Mouse (Mus musculus): ENCODE results near the gene Ppp6r3. TPM values are rescaled to one million over a fixed set of nuclear protein-coding genes. Genes with fewer than 3 reads are reported as not detected.

The Ppp6r3 gene
- polyA plus RNA-seq, 1 experiment from 2014 or later: 70.7 TPM

DNA sequence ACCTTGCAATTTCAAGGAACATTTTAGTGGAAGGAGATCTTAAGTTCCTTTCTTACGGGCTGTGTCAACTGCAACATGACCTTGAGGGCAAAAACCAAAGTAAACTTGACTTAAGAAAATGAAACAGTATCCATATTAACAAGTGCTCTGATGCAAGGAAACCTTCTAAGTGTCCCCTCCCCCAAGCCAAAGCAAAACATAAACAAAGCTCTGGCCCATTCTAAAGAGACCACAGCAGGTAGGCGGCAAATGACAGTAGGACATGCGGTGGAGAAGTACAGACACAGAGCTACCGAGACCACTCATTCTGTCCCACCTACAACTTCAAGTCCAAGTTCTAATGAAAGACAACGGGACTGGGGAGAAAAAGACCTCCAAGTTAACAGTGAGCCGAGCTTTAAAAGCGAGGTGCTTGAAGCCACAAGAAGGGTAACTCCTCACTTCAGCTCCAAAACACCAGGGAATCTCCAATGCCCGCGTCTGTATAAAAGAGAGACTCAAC lies 905 bp downstream of the Ppp6r3 start:
- Histone ChIP-seq H3K36me3 (no peaks in the 10 kb centered on the region; the same call in 1 of the 2 replicates), H3K9ac (peak overlapping the region; percentile 89), H3K4me3 (peak overlapping the region; percentile 94), H3K4me2 (replicated peaks) (peak overlapping the region; percentile 79), H3K9me3 (no peaks in the 10 kb centered on the region), H3K4me1 (peaks cover 16% of the 10 kb centered on the region), H3K27ac (peak overlapping the region; percentile 96; the same call in 1 of the 2 replicates), H3K27me3 (no peaks in the 10 kb centered on the region)
- ATAC-seq (ENCODE audit: insufficient number of reproducible peaks, insufficient read depth, low FRiP score, low TSS enrichment): no peak
- WGBS: under 1% methylated on average over 9 of the region's 9 CpGs

DNA sequence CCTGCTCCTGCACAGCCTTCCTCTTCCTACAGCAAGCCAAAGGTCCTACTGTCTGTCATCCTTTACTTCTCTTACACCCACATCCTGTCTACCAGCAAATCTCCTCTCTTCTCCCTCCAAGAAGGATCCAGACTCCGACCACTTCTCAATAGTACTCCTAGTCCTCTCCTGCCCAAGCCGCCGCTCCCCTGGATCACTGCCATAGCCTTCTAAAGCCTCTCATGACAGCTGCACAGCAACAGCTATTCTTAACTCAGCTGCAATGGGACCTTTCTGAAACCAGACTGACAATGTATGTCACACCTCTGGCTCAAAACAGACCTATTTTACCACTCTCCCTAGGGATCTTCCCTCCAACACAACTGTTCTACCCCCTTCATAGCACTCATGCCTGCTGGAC lies 11.2 kb downstream of the Ppp6r3 start:
- Histone ChIP-seq H3K9me3 (no peaks in the 10 kb centered on the region), H3K4me1 (no peaks in the 10 kb centered on the region), H3K27me3 (no peaks in the 10 kb centered on the region), H3K4me2 (replicated peaks) (no peak overlapping the region), H3K4me3 (no peak overlapping the region), H3K36me3 (no peaks in the 10 kb centered on the region), H3K9ac (no peak overlapping the region), H3K27ac (no peak overlapping the region)
- WGBS: 91% methylated on average over 3 of the region's 3 CpGs
- no peak for ATAC-seq (ENCODE audit: insufficient number of reproducible peaks, insufficient read depth, low FRiP score, low TSS enrichment)

DNA sequence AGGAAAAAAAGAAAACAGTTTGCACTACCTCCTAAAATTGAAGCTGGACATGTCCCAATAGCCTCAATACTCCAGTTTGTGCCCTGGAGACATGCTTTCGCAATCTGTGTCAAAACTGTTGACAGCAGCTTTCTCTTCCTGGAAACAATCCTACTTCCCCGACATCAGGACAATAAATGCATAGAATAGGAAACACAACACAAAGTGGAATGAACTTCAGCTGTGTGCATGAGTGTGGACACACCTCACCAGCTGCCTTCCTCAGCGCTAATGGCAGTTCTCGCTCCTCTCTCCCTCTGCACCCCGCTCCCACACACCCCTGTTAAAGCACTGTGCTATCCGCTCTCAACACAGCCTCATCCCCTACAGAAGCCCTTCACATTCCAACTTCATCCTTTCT lies 12.8 kb downstream of the Ppp6r3 start:
- 91% methylated on average over 6 of the region's 6 CpGs for WGBS
- H3K4me2 ChIP-seq (replicated peaks): no peak overlapping the region
- no peak overlapping the region for H3K9ac ChIP-seq
- no peak overlapping the region for H3K4me3 ChIP-seq
- no peaks in the 10 kb centered on the region for H3K27me3 ChIP-seq
- no peaks in the 10 kb centered on the region for H3K36me3 ChIP-seq
- H3K9me3 ChIP-seq: no peaks in the 10 kb centered on the region
- no peak for ATAC-seq (ENCODE audit: insufficient number of reproducible peaks, insufficient read depth, low FRiP score, low TSS enrichment)
- no peaks in the 10 kb centered on the region for H3K4me1 ChIP-seq
- H3K27ac ChIP-seq: no peak overlapping the region

DNA sequence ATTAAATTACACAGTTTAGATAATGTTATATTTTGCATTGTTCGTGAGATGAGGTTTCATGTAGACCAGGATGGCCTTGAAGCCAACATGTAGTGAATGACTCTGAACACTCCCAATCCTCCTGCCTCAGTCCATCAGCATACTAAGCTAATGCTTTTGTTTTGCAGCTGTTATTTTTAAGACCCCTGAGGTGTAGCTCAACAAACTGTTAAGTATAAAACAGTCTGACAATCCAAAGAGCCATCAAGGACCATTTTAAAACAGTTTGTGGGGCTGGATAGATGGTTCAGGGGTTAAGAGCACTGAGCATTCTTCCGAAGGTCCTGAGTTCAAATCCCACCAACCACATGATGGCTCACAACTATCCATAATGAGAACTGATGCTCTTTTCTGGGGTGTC lies 13.3 kb downstream of the Ppp6r3 start:
- Histone ChIP-seq H3K27ac (no peak overlapping the region), H3K4me1 (no peaks in the 10 kb centered on the region), H3K36me3 (no peaks in the 10 kb centered on the region), H3K4me3 (no peak overlapping the region), H3K27me3 (no peaks in the 10 kb centered on the region), H3K9me3 (no peaks in the 10 kb centered on the region), H3K9ac (no peak overlapping the region), H3K4me2 (replicated peaks) (no peak overlapping the region)
- ATAC-seq (ENCODE audit: insufficient number of reproducible peaks, insufficient read depth, low FRiP score, low TSS enrichment): no peak
- 91% methylated on average over 2 of the region's 2 CpGs for WGBS

DNA sequence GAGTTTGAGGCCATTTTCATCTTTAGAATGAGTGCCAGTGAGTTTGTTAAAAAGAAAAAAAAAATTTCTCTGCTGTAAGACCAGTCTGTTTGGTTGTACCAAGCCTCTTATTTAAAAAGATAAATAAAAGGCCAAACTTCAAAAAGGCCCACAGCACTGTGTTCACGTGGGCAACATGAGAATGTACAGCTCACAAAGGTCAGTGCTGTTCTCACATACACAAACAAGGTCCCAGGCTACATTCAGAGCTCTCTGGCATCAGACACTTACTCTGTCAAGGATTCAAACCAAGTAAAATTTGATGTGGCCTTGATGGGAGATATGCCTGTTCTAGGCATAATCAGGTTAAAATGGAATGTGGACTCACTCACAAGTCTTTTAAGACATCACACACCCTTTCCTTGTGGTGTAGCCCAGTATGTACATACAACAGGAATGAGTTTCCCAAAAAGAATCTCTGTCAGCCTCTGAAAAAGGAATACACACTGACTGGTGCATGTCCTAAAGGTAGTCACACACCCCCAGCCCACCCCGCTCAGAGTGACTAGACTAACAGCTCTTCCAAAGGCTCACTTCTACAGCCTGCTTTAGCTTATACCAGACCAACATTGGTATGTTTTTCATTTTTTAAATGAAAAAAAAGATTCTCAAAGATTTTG lies 19.3 kb downstream of the Ppp6r3 start:
- 93% methylated on average over 2 of the region's 2 CpGs for WGBS
- Histone ChIP-seq H3K9ac (no peak overlapping the region), H3K27me3 (no peaks in the 10 kb centered on the region), H3K4me2 (replicated peaks) (no peak overlapping the region), H3K9me3 (no peaks in the 10 kb centered on the region), H3K4me3 (no peak overlapping the region), H3K36me3 (no peaks in the 10 kb centered on the region), H3K27ac (no peak overlapping the region), H3K4me1 (no peaks in the 10 kb centered on the region)
- no peak for ATAC-seq (ENCODE audit: insufficient number of reproducible peaks, insufficient read depth, low FRiP score, low TSS enrichment)

DNA sequence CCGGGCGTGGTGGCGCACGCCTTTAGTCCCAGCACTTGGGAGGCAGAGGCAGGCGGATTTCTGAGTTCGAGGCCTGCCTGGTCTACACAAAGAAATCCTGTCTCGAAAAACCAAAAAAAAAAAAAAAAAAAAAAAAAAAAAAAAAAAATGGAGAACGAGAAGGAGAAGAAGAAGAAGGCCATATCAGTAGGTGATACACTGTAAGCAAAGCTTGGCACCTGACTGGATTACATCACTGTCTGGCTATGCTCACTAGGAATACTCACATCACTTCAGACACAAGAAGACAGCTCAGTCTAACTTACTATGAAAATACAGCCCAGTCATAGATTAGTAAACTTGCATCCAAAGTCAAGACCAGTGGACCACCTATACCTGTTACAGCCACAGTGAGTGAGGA lies 20.8 kb downstream of the Ppp6r3 start:
- H3K9me3 ChIP-seq: no peaks in the 10 kb centered on the region
- H3K4me3 ChIP-seq: no peak overlapping the region
- H3K27me3 ChIP-seq: no peaks in the 10 kb centered on the region
- H3K27ac ChIP-seq: no peak overlapping the region
- no peak overlapping the region for H3K9ac ChIP-seq
- no peaks in the 10 kb centered on the region for H3K36me3 ChIP-seq
- WGBS: 95% methylated on average over 7 of the region's 8 CpGs
- H3K4me1 ChIP-seq: no peaks in the 10 kb centered on the region
- ATAC-seq (ENCODE audit: insufficient number of reproducible peaks, insufficient read depth, low FRiP score, low TSS enrichment): no peak
- H3K4me2 ChIP-seq (replicated peaks): no peak overlapping the region

DNA sequence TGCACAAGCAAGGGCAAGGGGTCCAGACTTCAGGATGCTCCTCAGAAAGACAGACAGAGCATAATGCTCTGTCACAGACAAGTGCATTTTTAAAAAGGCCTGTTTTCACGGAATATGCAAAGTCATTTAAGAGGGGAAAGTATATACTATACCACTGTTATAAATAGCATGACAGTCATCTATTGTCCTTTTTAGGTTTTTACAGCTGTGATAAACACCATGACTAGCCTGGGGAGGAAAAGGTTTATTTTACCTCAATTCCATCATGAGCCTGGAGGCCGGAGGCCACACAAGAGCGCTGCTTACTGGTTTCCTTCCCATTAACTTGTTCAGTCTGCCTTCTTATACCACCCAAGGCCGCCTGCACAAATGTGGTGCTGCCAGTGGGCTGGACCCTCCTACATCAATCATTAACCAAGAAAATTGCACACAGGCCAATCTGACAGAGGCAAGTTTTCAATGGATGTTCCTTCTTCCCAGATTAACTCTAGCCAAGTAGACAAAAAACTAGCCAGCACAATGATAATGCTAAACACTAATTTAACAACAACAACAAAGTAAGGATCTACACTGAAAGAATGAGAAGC lies 23.9 kb downstream of the Ppp6r3 start:
- 0 out of 2 replicates have a peak, but pooled peaks cover 2% of the 10 kb centered on the region for H3K36me3 ChIP-seq
- WGBS: 71% methylated on average over 4 of the region's 4 CpGs
- no peaks in the 10 kb centered on the region for H3K9me3 ChIP-seq
- H3K27me3 ChIP-seq: no peaks in the 10 kb centered on the region
- no peak overlapping the region for H3K9ac ChIP-seq
- no peaks in the 10 kb centered on the region for H3K4me1 ChIP-seq
- H3K27ac ChIP-seq: no peak overlapping the region
- no peak for ATAC-seq (ENCODE audit: insufficient number of reproducible peaks, insufficient read depth, low FRiP score, low TSS enrichment)
- no peak overlapping the region for H3K4me2 ChIP-seq (replicated peaks)
- no peak overlapping the region for H3K4me3 ChIP-seq

DNA sequence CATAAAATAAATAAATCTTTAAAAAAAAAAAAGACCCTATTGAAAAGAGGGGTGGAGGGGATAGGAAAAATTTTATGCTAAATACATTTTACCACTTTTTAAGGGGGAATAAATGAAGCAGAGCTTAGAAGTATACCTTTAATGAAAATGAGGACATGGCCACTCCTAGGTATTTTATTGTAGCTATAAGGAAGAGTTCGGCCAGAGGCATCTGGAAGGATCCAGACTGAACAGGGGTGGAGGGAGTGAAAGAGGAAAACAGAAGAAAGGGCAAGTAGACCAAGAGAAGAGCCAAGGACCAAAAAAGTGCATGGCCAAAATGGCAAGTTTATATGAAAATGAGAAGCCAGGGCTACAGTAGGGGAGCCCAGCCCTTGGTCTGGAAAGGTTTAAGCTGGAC lies 25.4 kb downstream of the Ppp6r3 start:
- no peaks in the 10 kb centered on the region for H3K27me3 ChIP-seq
- no peak overlapping the region for H3K27ac ChIP-seq
- no peak overlapping the region for H3K4me3 ChIP-seq
- no peak overlapping the region for H3K4me2 ChIP-seq (replicated peaks)
- no peak for ATAC-seq (ENCODE audit: insufficient number of reproducible peaks, insufficient read depth, low FRiP score, low TSS enrichment)
- no peaks in the 10 kb centered on the region for H3K9me3 ChIP-seq
- 0 out of 2 replicates have a peak, but pooled peaks cover 2% of the 10 kb centered on the region for H3K36me3 ChIP-seq
- WGBS: 100% methylated on average over 1 of the region's 1 CpGs
- H3K9ac ChIP-seq: no peak overlapping the region
- no peaks in the 10 kb centered on the region for H3K4me1 ChIP-seq

DNA sequence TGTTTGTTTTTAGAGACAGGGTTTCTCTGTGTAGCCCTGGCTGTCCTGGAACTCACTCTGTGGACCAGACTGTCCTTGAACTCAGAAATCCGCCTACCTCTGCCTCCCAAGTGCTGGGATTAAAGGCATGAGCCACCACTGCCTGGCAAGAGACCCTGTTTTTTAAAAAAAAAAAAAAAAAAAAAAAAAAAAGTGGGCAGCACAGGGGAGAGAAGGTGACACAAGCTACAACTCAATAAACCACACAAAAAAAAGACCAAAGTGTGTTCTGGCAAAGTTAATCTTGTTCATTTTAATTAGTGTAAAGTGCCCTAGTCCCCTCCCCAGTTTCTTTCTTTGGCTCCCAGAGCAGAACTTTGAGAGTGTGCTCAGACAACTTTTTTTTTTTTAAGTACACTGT lies 26.3 kb downstream of the Ppp6r3 start:
- WGBS: 83% methylated on average over 1 of the region's 1 CpGs
- Histone ChIP-seq H3K27ac (no peak overlapping the region), H3K9me3 (no peaks in the 10 kb centered on the region), H3K9ac (no peak overlapping the region), H3K4me1 (no peaks in the 10 kb centered on the region), H3K27me3 (no peaks in the 10 kb centered on the region), H3K36me3 (0 out of 2 replicates have a peak, but pooled peaks cover 2% of the 10 kb centered on the region), H3K4me2 (replicated peaks) (no peak overlapping the region), H3K4me3 (no peak overlapping the region)
- ATAC-seq (ENCODE audit: insufficient number of reproducible peaks, insufficient read depth, low FRiP score, low TSS enrichment): no peak

DNA sequence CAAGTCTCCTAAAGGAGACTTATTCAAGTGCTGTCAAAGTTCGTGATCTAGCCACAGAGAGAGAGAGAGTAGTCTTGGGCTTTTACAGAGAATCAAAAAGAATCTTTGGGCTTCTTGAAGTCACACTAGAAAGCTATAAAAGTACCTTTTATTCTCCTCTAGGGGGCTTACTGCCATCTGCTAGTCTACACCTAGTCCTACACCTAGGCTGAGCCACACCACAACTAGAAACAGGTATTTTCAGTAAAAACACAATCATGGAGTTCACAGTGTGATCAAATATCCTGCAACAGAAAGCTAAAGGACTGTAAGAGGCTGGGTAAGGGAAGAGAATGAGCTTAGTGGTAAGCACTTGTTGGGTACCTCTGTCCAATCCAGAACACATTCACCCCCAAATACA lies 27.2 kb downstream of the Ppp6r3 start:
- Histone ChIP-seq H3K9ac (no peak overlapping the region), H3K4me1 (no peaks in the 10 kb centered on the region), H3K27ac (no peak overlapping the region), H3K36me3 (peaks cover 6% of the 10 kb centered on the region; the same call in 1 of the 2 replicates), H3K9me3 (no peaks in the 10 kb centered on the region), H3K27me3 (no peaks in the 10 kb centered on the region), H3K4me3 (no peak overlapping the region), H3K4me2 (replicated peaks) (no peak overlapping the region)
- 91% methylated on average over 1 of the region's 1 CpGs for WGBS
- no peak for ATAC-seq (ENCODE audit: insufficient number of reproducible peaks, insufficient read depth, low FRiP score, low TSS enrichment)

DNA sequence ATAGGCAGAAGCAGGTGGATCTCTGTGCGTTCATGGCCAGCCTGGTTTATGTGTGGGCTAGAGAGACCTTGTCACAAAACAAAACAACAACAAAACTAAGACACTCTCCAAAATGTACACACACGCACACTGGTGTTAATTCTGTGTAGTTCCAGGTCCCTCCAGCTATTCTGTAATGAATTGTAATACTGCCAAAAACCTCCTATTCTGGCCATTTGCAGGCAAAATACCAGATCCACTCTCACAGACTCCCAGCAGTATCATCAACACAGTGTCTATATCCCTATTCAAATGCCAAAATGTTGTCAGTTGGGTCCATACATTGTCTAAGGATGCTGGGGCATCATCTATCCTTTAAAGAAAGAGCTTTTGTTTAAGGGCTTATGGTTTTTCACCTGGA lies 30.6 kb downstream of the Ppp6r3 start:
- no peak overlapping the region for H3K9ac ChIP-seq
- no peaks in the 10 kb centered on the region for H3K4me1 ChIP-seq
- ATAC-seq (ENCODE audit: insufficient number of reproducible peaks, insufficient read depth, low FRiP score, low TSS enrichment): no peak
- H3K36me3 ChIP-seq: peaks cover 20% of the 10 kb centered on the region
- 93% methylated on average over 2 of the region's 2 CpGs for WGBS
- no peak overlapping the region for H3K4me2 ChIP-seq (replicated peaks)
- no peak overlapping the region for H3K27ac ChIP-seq
- no peak overlapping the region for H3K4me3 ChIP-seq
- no peaks in the 10 kb centered on the region for H3K9me3 ChIP-seq
- no peaks in the 10 kb centered on the region for H3K27me3 ChIP-seq

DNA sequence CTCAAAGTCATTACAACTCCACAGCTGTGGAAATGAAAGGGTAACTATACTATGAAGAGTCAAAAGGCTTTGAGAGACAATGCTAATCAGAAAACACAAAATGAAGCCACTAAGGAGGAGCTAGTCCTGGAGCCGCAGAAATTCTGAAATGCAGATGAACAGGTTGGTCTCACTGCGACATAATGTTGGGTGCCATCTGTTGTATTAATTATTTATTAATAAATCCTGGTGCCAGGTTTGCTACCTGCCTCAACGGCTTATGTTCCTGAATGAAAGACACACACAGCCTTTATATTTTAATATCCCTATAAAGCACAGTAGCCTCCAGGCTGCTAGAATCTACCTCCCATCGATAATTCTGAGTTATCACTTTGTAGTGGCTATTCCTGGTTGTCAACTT lies 33.0 kb downstream of the Ppp6r3 start:
- 95% methylated on average over 4 of the region's 4 CpGs for WGBS
- Histone ChIP-seq H3K27me3 (no peaks in the 10 kb centered on the region), H3K4me1 (no peaks in the 10 kb centered on the region), H3K36me3 (peaks cover 27% of the 10 kb centered on the region), H3K27ac (no peak overlapping the region), H3K9me3 (no peaks in the 10 kb centered on the region), H3K9ac (no peak overlapping the region), H3K4me2 (replicated peaks) (no peak overlapping the region), H3K4me3 (no peak overlapping the region)
- ATAC-seq (ENCODE audit: insufficient number of reproducible peaks, insufficient read depth, low FRiP score, low TSS enrichment): no peak
